Mouse (Mus musculus) lung, postnatal 0 days (tissue): ENCODE measurements at regions not wholly inside any gene's neighbourhood (a gene's known extent, or its start where the extent isn't known, plus 50 kb on each side); places are given as distances from the start of the nearest gene placed in this dataset.

Experiments used
- ATAC-seq: fragments of 200-750 bp; cut with Nextera tagmentation; 2 replicates; pipeline ENCODE4 v1.8.0; 2017; ENCODE audit warnings: moderate library complexity
- DNase-seq: peaks from one replicate; pipeline ENCODE4 v3.0.0-alpha.2; 2016; ENCODE audit warnings: low spot score
- H3K27ac ChIP-seq: fragments of 300-500 bp; sonication (generic); 2 replicates; pipeline ENCODE4 v1.5.1; 2014; ENCODE audit warnings: antibody characterized with exemption, mild to moderate bottlenecking, low read length, mixed read lengths
- H3K27me3 ChIP-seq: fragments of 300-500 bp; sonication (generic); replicated peaks from 2 replicates; pipeline ENCODE4 v1.6.1; 2014; ENCODE audit warnings: low read length, mixed read lengths; ENCODE audit not compliant: insufficient read depth
- H3K36me3 ChIP-seq: fragments of 300-500 bp; sonication (generic); 2 replicates; pipeline ENCODE4 v1.6.1; 2014; ENCODE audit warnings: low read length, mixed read lengths; ENCODE audit not compliant: insufficient read depth
- H3K4me1 ChIP-seq: fragments of 300-500 bp; sonication (generic); 2 replicates; pipeline ENCODE4 v1.6.1; 2014; ENCODE audit warnings: antibody characterized with exemption, low read depth, low read length, mixed read lengths; ENCODE audit not compliant: insufficient read depth
- H3K4me2 ChIP-seq: fragments of 300-500 bp; sonication (generic); replicated peaks from 2 replicates; pipeline ENCODE4 v1.6.1; 2014; ENCODE audit warnings: low read depth, mild to moderate bottlenecking, low read length, moderate library complexity, mixed read lengths
- H3K4me3 ChIP-seq: fragments of 300-500 bp; sonication (generic); 2 replicates; pipeline ENCODE4 v1.5.1; 2014; ENCODE audit warnings: low read depth, low read length
- H3K9ac ChIP-seq: fragments of 300-500 bp; sonication (generic); replicated peaks from 2 replicates; pipeline ENCODE4 v1.6.1; 2014; ENCODE audit warnings: low read depth, mild to moderate bottlenecking
- H3K9me3 ChIP-seq: fragments of 300-500 bp; sonication (generic); 2 replicates; pipeline ENCODE4 v1.6.1; 2016; ENCODE audit warnings: low read length, mixed read lengths
- CTCF ChIP-seq: IDR thresholded peaks from 2 replicates; pipeline ENCODE4 v1.5.1; 2016; ENCODE audit warnings: antibody characterized with exemption, mild to moderate bottlenecking
- EP300 ChIP-seq: IDR thresholded peaks from 2 replicates; pipeline ENCODE4 v1.6.1; 2016; ENCODE audit warnings: antibody characterized with exemption, mild to moderate bottlenecking, control low read depth
- WGBS: fragments of 180-500 bp; shearing (Covaris S2); extraction: QIAGEN DNeasy Blood & Tissue Kit; methylation state at CpG from one replicate; pipeline ENCODE4 v1.1.7; 2014; 5-methylcytosine and 5-hydroxymethylcytosine counted together

- H3K36me3 ChIP-seq, result no peaks in the 10 kb centered on the region
- no peak for ATAC-seq
- no peak overlapping the region for H3K27ac ChIP-seq
- TF ChIP-seq CTCF, result no peak
- TF ChIP-seq EP300, result no peak
- WGBS, result 65% methylated on average over 2 of the region's 2 CpGs
- H3K4me2 ChIP-seq, result no peak overlapping the region
- no peak for DNase-seq
- H3K4me3 ChIP-seq, result no peak overlapping the region
- H3K9ac ChIP-seq, result no peak overlapping the region
- no peaks in the 10 kb centered on the region for H3K4me1 ChIP-seq
- no peaks in the 10 kb centered on the region for H3K9me3 ChIP-seq
- H3K27me3 ChIP-seq, result no peaks in the 10 kb centered on the region
Measured at GRCm38 (mm10) chr2:171620253-171620652, 423.0 kb downstream of the Cbln4 start.

- no peak for DNase-seq
- Histone ChIP-seq H3K9ac (no peak overlapping the region), H3K4me3 (no peak overlapping the region), H3K36me3 (no peaks in the 10 kb centered on the region), H3K9me3 (no peaks in the 10 kb centered on the region), H3K27me3 (no peaks in the 10 kb centered on the region), H3K4me2 (no peak overlapping the region), H3K27ac (no peak overlapping the region), H3K4me1 (no peaks in the 10 kb centered on the region)
- 74% methylated on average over 4 of the region's 4 CpGs for WGBS
- no peak for ATAC-seq
- TF ChIP-seq EP300 (no peak), CTCF (no peak)
Measured at GRCm38 (mm10) chr2:171618771-171619170, 424.5 kb downstream of the Cbln4 start.

- Histone ChIP-seq H3K27me3 (no peaks in the 10 kb centered on the region), H3K27ac (no peak overlapping the region), H3K4me3 (no peak overlapping the region), H3K4me1 (no peaks in the 10 kb centered on the region), H3K36me3 (no peaks in the 10 kb centered on the region), H3K4me2 (no peak overlapping the region), H3K9ac (no peak overlapping the region), H3K9me3 (no peaks in the 10 kb centered on the region)
- no peak for DNase-seq
- no peak for ATAC-seq
- WGBS, result 26% methylated on average over 9 of the region's 9 CpGs
- TF ChIP-seq CTCF, result no peak
Measured at GRCm38 (mm10) chr2:171618333-171618732, 424.9 kb downstream of the Cbln4 start.

GRCm38 (mm10) chr2:171615462-171615861 lies 427.8 kb downstream of the Cbln4 start:
- ATAC-seq (peak; percentile 30; the same call in 1 of the 2 replicates), DNase-seq (peak; percentile 18)
- H3K36me3 ChIP-seq, result no peaks in the 10 kb centered on the region
- H3K9ac ChIP-seq, result no peak overlapping the region
- H3K9me3 ChIP-seq, result no peaks in the 10 kb centered on the region
- H3K27me3 ChIP-seq, result no peaks in the 10 kb centered on the region
- no peak overlapping the region for H3K27ac ChIP-seq
- TF ChIP-seq EP300 (peak; percentile 61), CTCF (no peak)
- WGBS, result 44% methylated on average over 2 of the region's 2 CpGs
- H3K4me3 ChIP-seq, result no peak overlapping the region
- no peaks in the 10 kb centered on the region for H3K4me1 ChIP-seq
- H3K4me2 ChIP-seq, result no peak overlapping the region

- H3K4me1 ChIP-seq, result no peaks in the 10 kb centered on the region
- H3K9ac ChIP-seq, result no peak overlapping the region
- no peak for TF ChIP-seq EP300
- no peak for TF ChIP-seq CTCF
- no peaks in the 10 kb centered on the region for H3K36me3 ChIP-seq
- no peak for ATAC-seq
- H3K9me3 ChIP-seq, result no peaks in the 10 kb centered on the region
- H3K4me2 ChIP-seq, result no peak overlapping the region
- H3K27me3 ChIP-seq, result no peaks in the 10 kb centered on the region
- 50% methylated on average over 5 of the region's 5 CpGs for WGBS
- DNase-seq, result no peak
- no peak overlapping the region for H3K27ac ChIP-seq
- no peak overlapping the region for H3K4me3 ChIP-seq
Measured at GRCm38 (mm10) chr2:171605064-171605463, 438.2 kb downstream of the Cbln4 start.

- DNase-seq, result no peak
- H3K4me2 ChIP-seq, result no peak overlapping the region
- no peaks in the 10 kb centered on the region for H3K27me3 ChIP-seq
- H3K4me3 ChIP-seq, result no peak overlapping the region
- WGBS, result 75% methylated on average over 5 of the region's 5 CpGs
- TF ChIP-seq CTCF (no peak), EP300 (no peak)
- H3K4me1 ChIP-seq, result no peaks in the 10 kb centered on the region
- no peak overlapping the region for H3K27ac ChIP-seq
- no peak for ATAC-seq
- no peaks in the 10 kb centered on the region for H3K36me3 ChIP-seq
- H3K9me3 ChIP-seq, result no peaks in the 10 kb centered on the region
- H3K9ac ChIP-seq, result no peak overlapping the region
Measured at GRCm38 (mm10) chr2:171595240-171595639, 448.0 kb downstream of the Cbln4 start.

GRCm38 (mm10) chr2:171593884-171594283 lies 449.4 kb downstream of the Cbln4 start:
- no peak overlapping the region for H3K4me2 ChIP-seq
- H3K4me1 ChIP-seq, result no peaks in the 10 kb centered on the region
- no peak for ATAC-seq
- H3K36me3 ChIP-seq, result no peaks in the 10 kb centered on the region
- DNase-seq, result no peak
- no peak for TF ChIP-seq EP300
- no peak for TF ChIP-seq CTCF
- no peak overlapping the region for H3K4me3 ChIP-seq
- WGBS, result 89% methylated on average over 3 of the region's 3 CpGs
- H3K27me3 ChIP-seq, result no peaks in the 10 kb centered on the region
- no peaks in the 10 kb centered on the region for H3K9me3 ChIP-seq
- no peak overlapping the region for H3K27ac ChIP-seq
- no peak overlapping the region for H3K9ac ChIP-seq
